Mouse (Mus musculus) lung, embryonic 14.5 days (tissue): Measurements from ENCODE around the gene Hoxa6. TPM values are rescaled to one million over a fixed set of nuclear protein-coding genes. Genes with fewer than 3 reads are reported as not detected.

Experiments used
- ATAC-seq: fragments of 200-750 bp; cut with Nextera tagmentation; 2 replicates; pipeline ENCODE4 v1.8.0; 2017; ENCODE audit warnings: mild to moderate bottlenecking, moderate TSS enrichment, moderate library complexity; ENCODE audit not compliant: insufficient read depth
- DNase-seq: peaks from one replicate; pipeline ENCODE4 v3.0.0-alpha.2; 2015
- H3K27ac ChIP-seq: fragments of 300-500 bp; sonication (generic); 2 replicates; pipeline ENCODE4 v1.5.1; 2014; ENCODE audit warnings: low read depth, mild to moderate bottlenecking, moderate library complexity
- H3K27me3 ChIP-seq: fragments of 300-500 bp; sonication (generic); 2 replicates; pipeline ENCODE4 v1.6.1; 2014; ENCODE audit warnings: low read length, control low read depth; ENCODE audit not compliant: insufficient read depth
- H3K36me3 ChIP-seq: fragments of 300-500 bp; sonication (generic); 2 replicates; pipeline ENCODE4 v1.6.1; 2014; ENCODE audit warnings: control low read depth; ENCODE audit not compliant: insufficient read depth
- H3K4me1 ChIP-seq: fragments of 300-500 bp; sonication (generic); 2 replicates; pipeline ENCODE4 v1.6.1; 2014; ENCODE audit warnings: antibody characterized with exemption, control low read depth; ENCODE audit not compliant: insufficient read depth
- H3K4me2 ChIP-seq: fragments of 300-500 bp; sonication (generic); 2 replicates; pipeline ENCODE4 v1.6.1; 2014; ENCODE audit warnings: mild to moderate bottlenecking
- H3K4me3 ChIP-seq: fragments of 300-500 bp; sonication (generic); 2 replicates; pipeline ENCODE4 v1.5.1; 2014; ENCODE audit warnings: low read depth, low read length
- H3K9ac ChIP-seq: fragments of 300-500 bp; sonication (generic); 2 replicates; pipeline ENCODE4 v1.6.1; 2014
- H3K9me3 ChIP-seq: fragments of 300-500 bp; sonication (generic); 2 replicates; pipeline ENCODE4 v1.6.1; 2016; ENCODE audit warnings: low read depth, low read length, control low read depth
- CTCF ChIP-seq: IDR thresholded peaks from 2 replicates; pipeline ENCODE4 v1.5.1; 2016; ENCODE audit warnings: antibody characterized with exemption, low read depth
- WGBS: fragments of 180-500 bp; shearing (Covaris S2); extraction: QIAGEN DNeasy Blood & Tissue Kit; methylation state at CpG from one replicate; pipeline ENCODE4 v1.1.7; 2014; 5-methylcytosine and 5-hydroxymethylcytosine counted together
- microRNA counts: library from miRNA; unstranded; fragments of <30 nt; microRNA quantifications from one replicate; lab custom pipeline; 2016
- microRNA-seq: library from miRNA; unstranded; fragments of <30 nt; microRNA quantifications from one replicate; pipeline ENCODE4, GENCODE M21; 2016; ENCODE audit warnings: borderline number of aligned reads
- polyA plus RNA-seq: library from polyadenylated mRNA; unstranded; fragments of >200 nt; fragmentation: Nextera tagmentation; extraction: Ambion mirVana; gene quantifications from 2 replicates; pipeline ENCODE4 v1.2.1, GENCODE M21; 2014

Gene Hoxa6
- polyA plus RNA-seq, 1 experiment from 2014 or later, result 5.1 TPM

- Histone ChIP-seq H3K4me1 (no peaks in the 10 kb centered on the region), H3K4me3 (peak overlapping the region; percentile 71), H3K9me3 (no peaks in the 10 kb centered on the region), H3K27me3 (peaks cover 27% of the 10 kb centered on the region), H3K36me3 (no peaks in the 10 kb centered on the region; the same call in 1 of the 2 replicates), H3K9ac (peak overlapping the region; percentile 91), H3K4me2 (peak overlapping the region; percentile 79), H3K27ac (peak overlapping the region; percentile 97)
- peak; percentile 82 for DNase-seq
- WGBS, result under 1% methylated on average over 9 of the region's 9 CpGs
- no peak for TF ChIP-seq CTCF
- ATAC-seq, result no peak
Measured at GRCm38 (mm10) chr6:52159979-52160378, 48.5 kb downstream of the Hoxa6 start.

- WGBS, result 4% methylated on average over 12 of the region's 12 CpGs
- H3K36me3 ChIP-seq, result no peaks in the 10 kb centered on the region; the same call in 1 of the 2 replicates
- peaks cover 27% of the 10 kb centered on the region for H3K27me3 ChIP-seq
- no peak for TF ChIP-seq CTCF
- peak overlapping the region; percentile 71 for H3K4me3 ChIP-seq
- no peaks in the 10 kb centered on the region for H3K9me3 ChIP-seq
- H3K9ac ChIP-seq, result peak overlapping the region; percentile 91
- ATAC-seq, result peak; percentile 13
- peak overlapping the region; percentile 97 for H3K27ac ChIP-seq
- H3K4me1 ChIP-seq, result no peaks in the 10 kb centered on the region
- H3K4me2 ChIP-seq, result peak overlapping the region; percentile 79
- peak; percentile 76 for DNase-seq
Measured at GRCm38 (mm10) chr6:52159164-52159761, 49.3 kb downstream of the Hoxa6 start.

GRCm38 (mm10) chr6:52158276-52159051, 50.1 kb downstream of the Hoxa6 start, which contains the start of gene Hoxa1:
TSS of gene Hoxa1 (minus strand) at chr6:52158317.
- TF ChIP-seq CTCF, result no peak
- H3K27me3 ChIP-seq, result peaks cover 27% of the 10 kb centered on the region
- peak within 1 kb of the TSS; percentile 91 for H3K9ac ChIP-seq
- H3K36me3 ChIP-seq, result no peaks in the 10 kb centered on the region; the same call in 1 of the 2 replicates
- H3K4me3 ChIP-seq, result peak within 1 kb of the TSS; percentile 71
- H3K4me2 ChIP-seq, result peak within 1 kb of the TSS; percentile 79
- no peaks in the 10 kb centered on the region for H3K4me1 ChIP-seq
- DNase-seq (peak; percentile 96), ATAC-seq (peak; percentile 84)
- peak within 1 kb of the TSS; percentile 97 for H3K27ac ChIP-seq
- under 1% methylated on average over 55 of the region's 55 CpGs for WGBS
- H3K9me3 ChIP-seq, result no peaks in the 10 kb centered on the region

GRCm38 (mm10) chr6:52157466-52158275, 50.9 kb downstream of the Hoxa6 start:
- peaks cover 28% of the 10 kb centered on the region for H3K27me3 ChIP-seq
- H3K4me1 ChIP-seq, result no peaks in the 10 kb centered on the region
- H3K4me3 ChIP-seq, result peak overlapping the region; percentile 71
- H3K4me2 ChIP-seq, result peak overlapping the region; percentile 79
- TF ChIP-seq CTCF, result no peak
- DNase-seq, result peak; percentile 33
- peak overlapping the region; percentile 9; the same call in 1 of the 2 replicates for H3K27ac ChIP-seq
- 0 out of 2 replicates have a peak, but pooled peaks have one; percentile 0 for ATAC-seq
- H3K9me3 ChIP-seq, result no peaks in the 10 kb centered on the region
- H3K9ac ChIP-seq, result peak overlapping the region; percentile 30; the same call in 1 of the 2 replicates
- H3K36me3 ChIP-seq, result no peaks in the 10 kb centered on the region; the same call in 1 of the 2 replicates
- WGBS, result under 1% methylated on average over 32 of the region's 32 CpGs

- Histone ChIP-seq H3K9me3 (no peaks in the 10 kb centered on the region), H3K9ac (no peak overlapping the region; the same call in 1 of the 2 replicates), H3K27me3 (peaks cover 38% of the 10 kb centered on the region), H3K27ac (no peak overlapping the region), H3K4me1 (no peaks in the 10 kb centered on the region), H3K4me2 (peak overlapping the region; percentile 79), H3K36me3 (no peaks in the 10 kb centered on the region), H3K4me3 (peak overlapping the region; percentile 71)
- no peak for DNase-seq
- TF ChIP-seq CTCF, result no peak
- WGBS, result 12% methylated on average over 20 of the region's 20 CpGs
- ATAC-seq, result no peak
Measured at GRCm38 (mm10) chr6:52156551-52157200, 51.8 kb downstream of the Hoxa6 start.

MicroRNAs encoded within 50 kb of the gene (microRNA counts, 519-probe panel; counts per million panel counts)
- 1,165 counts per million, percentile 5 among the panel's probes with 10 or more counts for microRNA mmu-miR-196b (lab: Ali Mortazavi, UCI)

Small RNA genes within 50 kb of the gene (microRNA-seq; reads per million reads assigned to microRNA genes)
- 34.5 reads per million, percentile 37 among the genes with 10 or more reads in this experiment for gene Mir196b

Other genes starting within 250 kb of the Hoxa6 start
- 61.2 and 67.4 TPM in 2 replicates for gene Skap2, start 196.2 kb downstream of the Hoxa6 start, polyA plus RNA-seq
- gene Hoxa1, start 50.4 kb downstream of the Hoxa6 start, polyA plus RNA-seq, result 1.8 and 1.9 TPM in 2 replicates
- 14.4 and 15.2 TPM in 2 replicates for gene Hoxa2, start 43.9 kb downstream of the Hoxa6 start, polyA plus RNA-seq
- 2.3 and 2.6 TPM in 2 replicates for gene 5730596B20Rik, start 31.2 kb downstream of the Hoxa6 start, polyA plus RNA-seq
- gene Hoxa4, start 17.0 kb downstream of the Hoxa6 start, polyA plus RNA-seq, result 7.0 and 7.7 TPM in 2 replicates
- gene Hoxa5, start 4.1 kb downstream of the Hoxa6 start, polyA plus RNA-seq, result 58.3 and 58.5 TPM in 2 replicates
- 10.3 and 11.3 TPM in 2 replicates for gene Hoxa3, start 4.6 kb upstream of the Hoxa6 start, polyA plus RNA-seq
- gene Gm28308, start 4.6 kb upstream of the Hoxa6 start, polyA plus RNA-seq, result not detected in 2 replicates
- gene Hoxa7, start 13.1 kb upstream of the Hoxa6 start, polyA plus RNA-seq, result 5.8 and 7.4 TPM in 2 replicates
- 0.19 TPM in 1 of 2 replicates, not detected in the other for gene Hoxa9, start 22.4 kb upstream of the Hoxa6 start, polyA plus RNA-seq
- not detected in 2 replicates for gene Hoxa10, start 32.1 kb upstream of the Hoxa6 start, polyA plus RNA-seq
- gene Hoxa11, start 37.1 kb upstream of the Hoxa6 start, polyA plus RNA-seq, result not detected in 2 replicates
- not detected in 2 replicates for gene Hoxa13, start 52.2 kb upstream of the Hoxa6 start, polyA plus RNA-seq
- not detected in 2 replicates for gene Evx1, start 104.8 kb upstream of the Hoxa6 start, polyA plus RNA-seq